Mouse (Mus musculus): ENCODE measurements around the gene Gtf2f2.

The Gtf2f2 gene

GRCm38 (mm10) chr14:75863549-75864409 lies 146.9 kb downstream of the Gtf2f2 start:
- DNase-seq (ENCODE audit: low read depth), result no peak

- DNase-seq (ENCODE audit: low read depth), result no peak
Measured at GRCm38 (mm10) chr14:75862701-75863100, 148.0 kb downstream of the Gtf2f2 start.

GRCm38 (mm10) chr14:75859619-75860018 lies 151.0 kb downstream of the Gtf2f2 start:
- no peak for DNase-seq (ENCODE audit: low read depth)

GRCm38 (mm10) chr14:75858181-75858580 lies 152.5 kb downstream of the Gtf2f2 start:
- no peak for DNase-seq (ENCODE audit: low read depth)

- DNase-seq (ENCODE audit: low read depth), result no peak
Measured at GRCm38 (mm10) chr14:75855263-75855992, 155.2 kb downstream of the Gtf2f2 start.

GRCm38 (mm10) chr14:75852016-75852415 lies 158.6 kb downstream of the Gtf2f2 start:
- DNase-seq (ENCODE audit: low read depth), result no peak

- DNase-seq (ENCODE audit: low read depth), result no peak
Measured at GRCm38 (mm10) chr14:75850819-75851218, 159.8 kb downstream of the Gtf2f2 start.

GRCm38 (mm10) chr14:75849842-75850568 lies 160.7 kb downstream of the Gtf2f2 start:
- DNase-seq (ENCODE audit: low read depth), result no peak

GRCm38 (mm10) chr14:75849236-75849635 lies 161.4 kb downstream of the Gtf2f2 start:
- DNase-seq (ENCODE audit: low read depth), result peak; percentile 29

- peak; percentile 26 for DNase-seq (ENCODE audit: low read depth)
Measured at GRCm38 (mm10) chr14:75848482-75848881, 162.2 kb downstream of the Gtf2f2 start.

- peak; percentile 31 for DNase-seq (ENCODE audit: low read depth)
Measured at GRCm38 (mm10) chr14:75847669-75848068, 163.0 kb downstream of the Gtf2f2 start.
